Mouse (Mus musculus) cortical plate, adult 2 months (tissue): ENCODE results near the gene Lpin3. TPM values are rescaled to one million over a fixed set of nuclear protein-coding genes. Genes with fewer than 3 reads are reported as not detected.

Experiments used
- H3K27ac ChIP-seq: fragments of 200-500 bp; 2 replicates; pipeline ENCODE4 v1.5.1; 2012; ENCODE audit warnings: low read length, control low read depth, inconsistent platforms; ENCODE audit not compliant: insufficient read depth
- H3K4me1 ChIP-seq: fragments of 200-500 bp; 2 replicates; pipeline ENCODE4 v1.6.1; 2011; ENCODE audit warnings: low read length; ENCODE audit not compliant: control insufficient read depth, insufficient read depth
- H3K4me3 ChIP-seq: fragments of 200-500 bp; 2 replicates; pipeline ENCODE4 v1.5.1; 2011; ENCODE audit warnings: mild to moderate bottlenecking, low read length, control low read depth; ENCODE audit not compliant: insufficient read depth
- CTCF ChIP-seq: fragments of 200-500 bp; IDR thresholded peaks from 2 replicates; pipeline ENCODE4 v1.5.1; 2011; ENCODE audit warnings: mild to moderate bottlenecking, control low read depth, low read length; ENCODE audit not compliant: insufficient read depth; ENCODE audit errors: extremely low read depth
- POLR2A ChIP-seq: fragments of 200-500 bp; IDR thresholded peaks from 2 replicates; pipeline ENCODE4 v1.6.1; 2011; ENCODE audit warnings: mild to moderate bottlenecking, low read length, control low read depth; ENCODE audit not compliant: insufficient read depth; ENCODE audit errors: extremely low read depth
- polyA plus RNA-seq: library from polyadenylated mRNA; depleted of rRNA; stranded (reverse); fragments of >200 nt; gene quantifications from 2 replicates; pipeline ENCODE4 v1.2.3, GENCODE M21; 2012

Lpin3 gene
- polyA plus RNA-seq, 1 experiment, result 1.3 TPM

DNA sequence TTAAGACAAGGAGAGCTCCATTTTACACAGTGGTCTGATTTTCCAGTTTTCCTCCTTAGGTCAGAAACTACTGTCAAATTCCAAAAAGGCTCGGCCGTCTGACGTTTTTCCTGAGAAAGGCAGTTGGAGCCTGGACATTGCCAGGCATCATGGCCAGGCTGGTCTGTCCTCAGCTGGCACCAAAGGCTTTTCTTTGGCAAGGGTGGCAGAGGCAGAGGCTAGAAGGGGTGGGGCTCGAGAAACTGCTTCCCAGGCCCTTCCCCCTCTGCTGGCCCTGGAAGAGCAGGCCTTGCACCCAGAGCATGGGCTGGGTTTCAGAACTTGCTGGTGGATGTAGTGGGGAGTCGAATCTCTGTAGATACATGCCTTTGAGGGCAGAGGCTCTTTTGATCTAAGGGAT lies 2.0 kb downstream of the Lpin3 start:
- TF ChIP-seq CTCF, result no peak
- no peak for TF ChIP-seq POLR2A
- Histone ChIP-seq H3K27ac (no peak overlapping the region), H3K4me1 (no peaks in the 10 kb centered on the region), H3K4me3 (no peak overlapping the region)

DNA sequence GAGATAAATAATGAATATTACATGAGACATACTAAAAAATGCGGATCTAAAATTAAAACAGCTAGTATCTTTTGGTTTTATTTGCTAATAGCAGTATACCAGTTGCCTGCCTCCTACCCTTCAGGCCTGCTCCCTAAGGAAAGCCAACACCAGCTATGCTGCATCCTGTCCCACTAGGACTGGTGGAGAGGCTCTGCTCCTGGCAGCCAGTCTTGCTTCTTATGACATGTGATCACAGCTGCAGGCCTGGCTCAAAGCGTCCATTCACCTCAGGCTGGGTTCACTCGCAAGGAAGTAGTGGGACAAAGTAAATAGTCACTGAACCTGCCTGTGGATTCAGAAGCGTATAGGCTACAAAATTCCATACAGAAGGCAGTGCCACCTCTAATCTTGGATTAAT lies 3.4 kb downstream of the Lpin3 start:
- Histone ChIP-seq H3K4me1 (no peaks in the 10 kb centered on the region), H3K27ac (no peak overlapping the region), H3K4me3 (no peak overlapping the region)
- TF ChIP-seq POLR2A (no peak), CTCF (no peak)

DNA sequence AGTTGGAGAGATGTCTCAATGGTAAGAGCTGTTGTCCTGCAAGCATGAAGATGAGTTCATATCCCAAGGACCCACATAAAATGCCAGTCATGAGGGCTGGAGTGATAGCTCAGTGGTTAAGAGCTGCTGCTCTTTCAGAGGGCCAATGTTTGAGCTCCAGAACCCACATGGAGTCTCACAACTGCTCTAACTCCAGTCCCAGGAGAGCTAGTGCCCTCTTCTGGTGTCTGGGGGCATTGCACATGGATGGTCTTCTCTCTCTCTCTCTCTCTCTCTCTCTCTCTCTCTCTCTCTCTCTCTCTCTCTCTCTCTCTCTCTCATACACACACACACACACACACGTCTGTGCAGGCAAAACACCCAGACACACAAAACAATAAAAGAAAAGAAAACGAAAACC lies 4.4 kb downstream of the Lpin3 start:
- Histone ChIP-seq H3K4me3 (no peak overlapping the region), H3K4me1 (no peaks in the 10 kb centered on the region), H3K27ac (no peak overlapping the region)
- TF ChIP-seq CTCF (peak; percentile 74), POLR2A (no peak)

DNA sequence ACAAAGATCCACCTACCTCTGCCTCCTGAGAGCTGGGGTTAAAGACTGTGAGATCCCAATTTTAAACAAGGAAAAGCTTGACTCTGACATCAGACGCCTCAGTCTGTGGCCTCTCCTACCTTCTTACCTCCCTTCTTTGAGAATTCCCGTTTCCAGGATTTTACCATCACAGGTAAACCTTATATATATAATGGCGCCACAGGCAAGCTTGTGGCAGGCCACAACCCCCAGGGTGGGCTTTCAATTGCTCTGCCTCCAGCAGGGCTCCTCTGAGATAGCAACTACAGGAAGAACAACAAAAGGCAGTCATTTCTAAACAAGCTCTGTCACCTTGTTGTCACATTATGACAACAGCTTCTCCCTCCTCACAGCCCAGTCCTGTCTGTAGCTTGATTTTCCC lies 5.8 kb downstream of the Lpin3 start:
- no peak for TF ChIP-seq POLR2A
- no peak for TF ChIP-seq CTCF
- Histone ChIP-seq H3K27ac (no peak overlapping the region), H3K4me1 (no peaks in the 10 kb centered on the region), H3K4me3 (no peak overlapping the region)

DNA sequence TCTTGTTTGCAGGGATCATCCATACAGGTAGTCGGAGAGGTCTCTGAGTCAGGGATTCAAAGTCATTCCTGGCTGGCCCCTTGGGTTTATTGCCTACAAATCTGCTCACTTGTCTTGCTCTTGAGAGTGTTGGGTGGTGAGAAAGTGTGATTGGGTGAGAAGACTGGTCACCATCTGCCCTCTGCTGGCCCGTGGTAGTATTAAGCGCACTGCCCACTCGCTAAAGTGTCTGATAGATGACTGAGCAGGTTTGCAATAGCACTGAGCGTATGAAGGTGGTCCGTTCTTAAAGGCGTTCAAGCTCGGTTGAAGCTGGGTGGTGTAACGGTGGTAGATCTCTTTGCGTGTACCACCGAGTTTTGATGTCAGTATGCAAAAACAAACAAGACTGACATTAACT lies 6.8 kb downstream of the Lpin3 start:
- TF ChIP-seq POLR2A, result no peak
- peak; percentile 98 for TF ChIP-seq CTCF
- Histone ChIP-seq H3K4me3 (peak overlapping the region; percentile 2; the same call in 1 of the 2 replicates), H3K27ac (no peak overlapping the region), H3K4me1 (no peaks in the 10 kb centered on the region)

DNA sequence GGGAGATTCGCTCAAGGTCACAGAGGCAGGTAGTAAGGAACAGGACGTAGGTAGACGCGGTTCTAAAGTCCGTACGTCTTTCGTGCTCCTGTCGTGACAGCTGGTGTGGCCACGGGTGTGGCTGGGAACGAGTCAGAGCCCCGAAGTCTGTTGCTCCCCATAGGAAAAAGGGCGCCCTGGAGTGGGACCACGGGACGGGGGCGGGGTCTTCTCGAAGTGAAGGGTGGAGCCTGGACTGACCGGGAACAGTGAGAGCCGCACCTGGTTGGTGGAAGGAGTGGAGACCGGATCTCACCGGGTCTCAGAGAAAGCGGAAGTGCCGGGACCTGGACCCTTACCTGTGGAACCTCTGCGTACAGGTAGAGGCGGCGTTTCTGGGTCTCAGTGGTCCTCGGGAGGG lies 7.4 kb downstream of the Lpin3 start:
- Histone ChIP-seq H3K4me3 (peak overlapping the region; percentile 2), H3K4me1 (no peaks in the 10 kb centered on the region), H3K27ac (no peak overlapping the region)
- TF ChIP-seq CTCF (no peak), POLR2A (no peak)

DNA sequence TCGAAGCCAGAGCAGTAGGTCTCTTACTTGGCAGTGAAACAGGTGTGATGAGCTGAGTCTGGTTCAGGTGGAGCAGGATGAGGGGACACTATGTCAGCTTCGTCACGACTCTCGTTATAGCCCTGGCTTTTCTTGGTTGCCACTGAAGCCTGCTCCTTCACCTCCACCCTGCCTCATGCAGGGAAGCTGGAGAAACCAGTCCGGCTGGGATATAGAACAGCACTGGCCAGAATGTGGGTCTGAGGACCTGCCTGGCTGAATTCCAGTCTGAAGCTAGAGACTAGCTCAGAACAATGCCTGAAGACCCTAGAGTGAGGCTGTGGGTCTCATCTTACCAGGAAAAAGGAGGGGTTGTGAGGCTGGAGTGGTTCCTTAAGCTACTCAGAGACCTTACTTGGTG lies 10.6 kb downstream of the Lpin3 start:
- no peaks in the 10 kb centered on the region for H3K4me1 ChIP-seq
- no peak overlapping the region for H3K27ac ChIP-seq
- H3K4me3 ChIP-seq, result no peak overlapping the region
- no peak for TF ChIP-seq CTCF

DNA sequence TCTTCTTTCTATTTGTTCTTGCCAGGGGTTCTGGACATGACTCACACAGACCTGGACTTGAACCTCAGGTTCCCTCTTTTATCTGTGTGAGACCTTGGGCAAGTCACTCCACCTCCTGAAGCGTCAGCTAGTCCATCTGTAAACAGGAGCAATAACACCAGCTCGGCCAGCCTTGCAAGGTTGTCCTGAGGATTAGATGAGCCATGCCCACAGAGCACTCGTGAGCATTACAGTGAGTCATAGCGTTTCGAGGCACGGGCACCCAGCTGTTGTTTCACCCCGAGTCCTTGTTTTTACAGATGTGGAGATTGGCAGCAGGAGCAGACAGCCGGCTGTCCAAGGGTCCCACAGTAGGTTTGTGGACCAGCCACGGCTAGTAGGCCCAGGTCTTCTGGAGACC lies 11.2 kb downstream of the Lpin3 start:
- H3K27ac ChIP-seq, result no peak overlapping the region
- H3K4me1 ChIP-seq, result no peaks in the 10 kb centered on the region
- H3K4me3 ChIP-seq, result no peak overlapping the region
- TF ChIP-seq CTCF (no peak), POLR2A (no peak)

DNA sequence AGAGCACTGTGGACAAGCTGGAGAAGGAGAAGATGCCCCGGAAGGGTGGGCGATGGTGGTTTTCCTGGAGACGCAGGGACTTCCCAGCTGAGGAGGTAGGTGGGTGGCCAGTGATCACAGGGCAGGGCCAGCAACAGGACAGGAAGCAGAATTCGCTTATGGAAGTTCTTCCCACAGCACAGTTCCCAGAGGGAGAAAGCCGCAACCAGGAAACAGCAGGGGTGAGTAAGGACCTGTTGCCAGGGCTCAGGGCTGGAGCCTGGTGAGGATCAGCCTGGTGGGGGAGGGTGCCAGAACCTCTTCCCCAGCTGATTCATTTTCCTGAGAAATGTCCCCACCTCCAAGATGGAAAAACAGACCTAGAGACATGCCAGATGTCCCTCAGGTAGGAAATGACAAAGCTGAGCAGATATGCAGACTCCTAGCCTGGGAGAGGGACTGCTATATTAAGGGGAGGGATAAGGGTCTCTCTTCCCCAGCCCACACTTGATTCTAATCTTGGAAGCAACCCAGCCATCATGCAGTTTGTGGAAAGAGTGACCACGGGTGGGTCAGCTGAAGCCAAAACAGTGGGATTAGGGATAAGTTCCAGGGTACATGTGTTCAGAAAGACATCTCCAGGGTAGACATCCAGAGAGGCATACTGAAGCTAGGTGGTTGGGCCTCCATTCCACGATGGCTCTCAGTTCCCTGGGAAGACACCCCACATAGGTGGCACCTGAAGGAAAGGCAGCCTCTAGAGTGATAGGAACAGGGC lies 21.4 kb downstream of the Lpin3 start:
- H3K4me3 ChIP-seq, result no peak overlapping the region
- H3K4me1 ChIP-seq, result no peaks in the 10 kb centered on the region
- H3K27ac ChIP-seq, result no peak overlapping the region
- TF ChIP-seq POLR2A (no peak), CTCF (no peak)

DNA sequence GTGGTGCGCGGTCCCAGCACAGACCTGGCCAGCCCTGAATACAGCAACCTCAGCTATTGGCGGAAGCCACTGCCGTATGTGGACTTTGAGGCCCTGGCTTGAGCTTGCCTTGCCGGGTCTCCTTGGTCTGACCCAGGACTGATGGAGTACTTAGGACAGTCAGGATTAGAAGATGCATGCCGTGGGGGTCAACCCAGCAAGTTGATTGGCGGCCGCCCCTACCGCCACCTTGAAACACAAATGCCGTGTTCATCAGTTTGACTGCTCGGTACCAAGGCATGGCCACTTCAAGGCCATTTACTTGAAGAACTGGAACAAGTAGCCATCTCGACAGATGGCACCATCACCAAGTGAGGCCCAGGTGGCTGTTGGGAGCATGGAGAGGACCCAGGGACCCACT lies 24.8 kb downstream of the Lpin3 start:
- Histone ChIP-seq H3K4me3 (no peak overlapping the region), H3K27ac (no peak overlapping the region), H3K4me1 (no peaks in the 10 kb centered on the region)
- no peak for TF ChIP-seq CTCF
- TF ChIP-seq POLR2A, result no peak

DNA sequence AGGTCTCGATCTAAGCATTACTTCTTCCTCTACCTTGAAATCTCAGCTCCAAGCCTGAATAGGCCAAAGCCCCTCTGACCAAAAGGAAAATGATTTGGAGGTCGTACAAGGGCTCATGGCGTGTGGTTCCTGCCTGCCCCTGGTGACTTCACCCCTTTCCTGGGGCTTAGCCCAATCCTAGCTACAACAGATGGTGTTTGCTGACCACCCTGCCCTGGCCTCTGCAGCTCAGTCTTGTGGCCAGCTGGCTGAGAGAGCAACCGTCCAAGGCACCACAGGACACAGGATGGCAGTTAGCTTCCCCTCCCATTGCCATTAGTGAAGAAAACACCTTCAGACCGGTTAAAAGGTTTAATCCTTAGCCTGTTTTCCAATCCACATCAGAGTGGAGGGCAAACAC lies 25.6 kb downstream of the Lpin3 start:
- Histone ChIP-seq H3K4me1 (no peaks in the 10 kb centered on the region), H3K27ac (no peak overlapping the region), H3K4me3 (no peak overlapping the region)
- no peak for TF ChIP-seq POLR2A
- TF ChIP-seq CTCF, result no peak
